Mouse (Mus musculus) hindbrain, embryonic 16.5 days (tissue): ENCODE measurements at regions not wholly inside any gene's neighbourhood (a gene's known extent, or its start where the extent isn't known, plus 50 kb on each side); places are given as distances from the start of the nearest gene placed in this dataset.
A peak's percentile ranks its signal among the peaks of the same experiment; 100 is the strongest.

Experiments used
- ATAC-seq: fragments of 200-750 bp; cut with Nextera tagmentation; 2 replicates; pipeline ENCODE4 v1.8.0; 2017; ENCODE audit warnings: moderate TSS enrichment, moderate library complexity
- H3K27ac ChIP-seq: fragments of 300-500 bp; sonication (generic); 2 replicates; pipeline ENCODE4 v1.5.1; 2014; ENCODE audit warnings: low read depth, mild to moderate bottlenecking, control low read depth, low read length, moderate library complexity
- H3K27me3 ChIP-seq: fragments of 300-500 bp; sonication (generic); replicated peaks from 2 replicates; pipeline ENCODE4 v1.6.1; 2014; ENCODE audit warnings: low read length; ENCODE audit not compliant: control insufficient read depth, insufficient read depth
- H3K36me3 ChIP-seq: fragments of 300-500 bp; sonication (generic); 2 replicates; pipeline ENCODE4 v1.6.1; 2014; ENCODE audit warnings: mild to moderate bottlenecking, low read length, moderate library complexity, mixed read lengths; ENCODE audit not compliant: control insufficient read depth, insufficient read depth
- H3K4me1 ChIP-seq: fragments of 300-500 bp; sonication (generic); 2 replicates; pipeline ENCODE4 v1.6.1; 2014; ENCODE audit warnings: low read depth, low read length; ENCODE audit not compliant: control insufficient read depth, insufficient read depth
- H3K4me2 ChIP-seq: fragments of 300-500 bp; sonication (generic); 2 replicates; pipeline ENCODE4 v1.6.1; 2014; ENCODE audit warnings: mild to moderate bottlenecking, low read length, control low read depth, moderate library complexity
- H3K4me3 ChIP-seq: fragments of 300-500 bp; sonication (generic); 2 replicates; pipeline ENCODE4 v1.5.1; 2014; ENCODE audit warnings: mild to moderate bottlenecking, low read length, control low read depth, moderate library complexity
- H3K9ac ChIP-seq: fragments of 300-500 bp; sonication (generic); 2 replicates; pipeline ENCODE4 v1.6.1; 2014; ENCODE audit warnings: low read depth, mild to moderate bottlenecking, control low read depth, low read length, moderate library complexity
- H3K9me3 ChIP-seq: fragments of 300-500 bp; sonication (generic); 2 replicates; pipeline ENCODE4 v1.6.1; 2014; ENCODE audit warnings: mild to moderate bottlenecking, low read length, moderate library complexity; ENCODE audit not compliant: control insufficient read depth
- WGBS: fragments of 180-500 bp; shearing (Covaris S2); extraction: QIAGEN DNeasy Blood & Tissue Kit; methylation state at CpG from one replicate; pipeline ENCODE4 v1.1.7; 2014; 5-methylcytosine and 5-hydroxymethylcytosine counted together

DNA sequence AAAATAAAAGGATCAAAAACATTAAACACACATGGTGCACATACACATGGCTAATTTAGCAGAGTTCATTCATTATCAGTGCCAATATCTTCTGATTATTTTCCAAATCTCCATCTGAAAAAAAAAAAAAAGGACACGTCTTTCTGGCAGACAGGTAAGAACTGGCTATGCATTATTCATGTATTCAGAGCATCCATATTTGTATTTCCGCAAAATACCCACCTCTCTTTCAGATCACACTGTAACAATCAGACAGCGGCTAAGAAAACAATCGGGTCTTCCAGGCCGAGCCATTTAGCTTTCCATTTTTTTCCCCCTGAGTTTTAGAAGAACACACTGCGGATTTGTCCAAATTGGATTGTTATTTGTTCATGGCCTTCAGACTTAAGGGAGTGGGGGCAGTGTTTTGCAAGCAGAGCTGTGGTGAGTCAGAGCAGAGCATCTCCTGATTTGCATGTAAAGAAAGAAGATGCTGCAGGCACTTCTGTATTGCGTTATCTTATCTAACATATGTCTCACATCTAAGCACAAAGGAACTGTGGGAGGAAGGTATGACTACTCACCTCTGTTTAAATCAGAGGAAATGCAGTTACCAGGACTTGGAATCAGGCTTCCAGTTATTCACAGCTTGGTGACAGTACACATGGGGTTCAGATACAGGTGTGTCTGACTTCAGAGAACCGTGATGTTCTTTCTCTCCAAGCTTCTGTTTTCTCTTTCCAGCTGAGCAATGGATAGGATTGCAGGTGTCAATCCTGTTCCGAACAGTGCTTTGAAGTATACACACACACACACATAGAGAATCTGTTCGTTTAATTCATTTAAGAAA, 223.6 kb upstream of the Zbtb20 start:
- WGBS = 67% methylated on average over 10 of the region's 10 CpGs
- Histone ChIP-seq H3K9me3 (no peaks in the 10 kb centered on the region), H3K4me3 (no peak overlapping the region), H3K27me3 (no peaks in the 10 kb centered on the region), H3K36me3 (no peaks in the 10 kb centered on the region), H3K4me1 (no peaks in the 10 kb centered on the region), H3K4me2 (no peak overlapping the region), H3K9ac (no peak overlapping the region; the same call in 1 of the 2 replicates), H3K27ac (peak overlapping the region; percentile 23; the same call in 1 of the 2 replicates)
- no peak for ATAC-seq

DNA sequence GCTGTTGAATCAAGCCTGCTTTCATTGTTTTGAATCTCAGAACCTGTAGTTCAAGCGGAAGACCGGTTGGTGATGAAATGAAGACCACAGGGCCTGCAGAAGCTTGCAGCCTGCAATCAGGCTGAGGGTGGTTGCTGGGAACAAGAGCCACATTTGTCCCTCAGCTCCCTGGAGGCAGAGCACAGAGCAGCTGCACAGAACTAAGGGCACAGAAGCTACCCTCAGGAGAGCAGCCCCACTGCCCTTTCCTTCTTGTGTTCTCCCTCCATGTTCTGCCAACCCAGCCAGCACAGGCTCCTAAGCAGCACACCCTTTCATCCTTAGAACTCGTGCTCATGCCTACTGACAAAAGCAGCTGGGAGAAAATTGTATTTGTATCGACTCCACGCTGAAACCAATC, 225.9 kb upstream of the Zbtb20 start:
- H3K27me3 ChIP-seq = no peaks in the 10 kb centered on the region
- no peaks in the 10 kb centered on the region for H3K4me1 ChIP-seq
- H3K4me2 ChIP-seq = no peak overlapping the region
- no peak overlapping the region for H3K4me3 ChIP-seq
- H3K9ac ChIP-seq = no peak overlapping the region
- no peaks in the 10 kb centered on the region for H3K36me3 ChIP-seq
- WGBS = 50% methylated on average over 5 of the region's 5 CpGs
- ATAC-seq = no peak
- no peaks in the 10 kb centered on the region for H3K9me3 ChIP-seq
- no peak overlapping the region for H3K27ac ChIP-seq

- Histone ChIP-seq H3K27me3 (no peaks in the 10 kb centered on the region), H3K9ac (no peak overlapping the region), H3K27ac (no peak overlapping the region), H3K4me2 (no peak overlapping the region), H3K4me1 (no peaks in the 10 kb centered on the region), H3K36me3 (no peaks in the 10 kb centered on the region), H3K9me3 (no peaks in the 10 kb centered on the region), H3K4me3 (no peak overlapping the region)
- no peak for ATAC-seq
- 93% methylated on average over 5 of the region's 5 CpGs for whole genome bisulfite sequencing
Measured at GRCm38 (mm10) chr16:42648531-42649142, 227.0 kb upstream of the Zbtb20 start.

- WGBS = 93% methylated on average over 5 of the region's 5 CpGs
- Histone ChIP-seq H3K9me3 (no peaks in the 10 kb centered on the region), H3K9ac (no peak overlapping the region), H3K27ac (no peak overlapping the region), H3K36me3 (no peaks in the 10 kb centered on the region), H3K4me2 (no peak overlapping the region), H3K4me3 (no peak overlapping the region), H3K4me1 (no peaks in the 10 kb centered on the region), H3K27me3 (no peaks in the 10 kb centered on the region)
- ATAC-seq = no peak
Measured at GRCm38 (mm10) chr16:42647762-42648161, 227.9 kb upstream of the Zbtb20 start.

GRCm38 (mm10) chr16:42635766-42636165, 239.9 kb upstream of the Zbtb20 start:
- no peak overlapping the region for H3K27ac ChIP-seq
- H3K4me1 ChIP-seq = no peaks in the 10 kb centered on the region
- 91% methylated on average over 3 of the region's 3 CpGs for WGBS
- H3K4me3 ChIP-seq = no peak overlapping the region
- no peaks in the 10 kb centered on the region for H3K36me3 ChIP-seq
- ATAC-seq = no peak
- no peaks in the 10 kb centered on the region for H3K27me3 ChIP-seq
- no peak overlapping the region for H3K9ac ChIP-seq
- no peak overlapping the region for H3K4me2 ChIP-seq
- H3K9me3 ChIP-seq = no peaks in the 10 kb centered on the region

DNA sequence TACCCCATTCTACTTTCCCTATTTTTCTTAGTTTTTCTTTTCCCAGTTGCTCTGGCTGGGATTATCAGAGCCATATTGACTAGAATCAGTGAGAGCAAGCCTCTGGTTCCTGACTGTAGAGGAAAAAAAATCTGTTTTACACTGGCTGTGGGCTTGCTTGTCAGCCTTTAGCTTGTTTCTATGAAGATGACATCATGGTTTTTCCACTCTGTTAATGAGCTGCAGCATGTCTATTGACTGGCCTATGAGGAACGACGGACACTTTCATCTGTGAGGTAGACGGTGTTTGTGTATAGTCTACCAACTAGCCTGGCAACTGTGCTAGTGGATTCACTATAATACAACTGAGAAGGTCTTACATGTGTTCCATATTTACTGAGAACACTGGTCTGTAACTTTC, 248.0 kb upstream of the Zbtb20 start:
- no peaks in the 10 kb centered on the region for H3K27me3 ChIP-seq
- no peak for ATAC-seq
- H3K27ac ChIP-seq = no peak overlapping the region
- no peak overlapping the region for H3K4me3 ChIP-seq
- no peaks in the 10 kb centered on the region for H3K36me3 ChIP-seq
- 85% methylated on average over 3 of the region's 3 CpGs for WGBS
- no peak overlapping the region for H3K9ac ChIP-seq
- no peaks in the 10 kb centered on the region for H3K9me3 ChIP-seq
- H3K4me1 ChIP-seq = no peaks in the 10 kb centered on the region
- H3K4me2 ChIP-seq = no peak overlapping the region

GRCm38 (mm10) chr16:42615920-42616319, 259.8 kb upstream of the Zbtb20 start:
- 78% methylated on average over 3 of the region's 3 CpGs for WGBS
- Histone ChIP-seq H3K4me3 (no peak overlapping the region), H3K4me1 (no peaks in the 10 kb centered on the region), H3K9me3 (no peaks in the 10 kb centered on the region), H3K27me3 (no peaks in the 10 kb centered on the region), H3K9ac (no peak overlapping the region), H3K27ac (no peak overlapping the region), H3K36me3 (no peaks in the 10 kb centered on the region), H3K4me2 (no peak overlapping the region)
- no peak for ATAC-seq

GRCm38 (mm10) chr16:42612011-42612410, 263.7 kb upstream of the Zbtb20 start:
- Histone ChIP-seq H3K4me3 (no peak overlapping the region), H3K27me3 (no peaks in the 10 kb centered on the region), H3K36me3 (no peaks in the 10 kb centered on the region), H3K4me1 (no peaks in the 10 kb centered on the region), H3K9me3 (no peaks in the 10 kb centered on the region), H3K27ac (no peak overlapping the region), H3K9ac (no peak overlapping the region), H3K4me2 (no peak overlapping the region)
- no peak for ATAC-seq
- WGBS = 86% methylated on average over 2 of the region's 2 CpGs

GRCm38 (mm10) chr16:42608336-42608735, 267.3 kb upstream of the Zbtb20 start:
- no peak overlapping the region for H3K4me2 ChIP-seq
- no peak overlapping the region for H3K27ac ChIP-seq
- no peak overlapping the region for H3K9ac ChIP-seq
- no peaks in the 10 kb centered on the region for H3K36me3 ChIP-seq
- H3K27me3 ChIP-seq = no peaks in the 10 kb centered on the region
- ATAC-seq = no peak
- WGBS = 67% methylated on average over 5 of the region's 5 CpGs
- H3K9me3 ChIP-seq = no peaks in the 10 kb centered on the region
- no peak overlapping the region for H3K4me3 ChIP-seq
- no peaks in the 10 kb centered on the region for H3K4me1 ChIP-seq
